Mouse (Mus musculus) layer of hippocampus, adult 11-12 months (tissue): ENCODE measurements around the gene Bpifb6.
A peak's percentile ranks its signal among the peaks of the same experiment; 100 is the strongest.

ENCODE experiments used
- DNase-seq: peaks from one replicate; pipeline ENCODE4 v3.0.0; 2022; ENCODE audit warnings: low spot score

The Bpifb6 gene

DNA sequence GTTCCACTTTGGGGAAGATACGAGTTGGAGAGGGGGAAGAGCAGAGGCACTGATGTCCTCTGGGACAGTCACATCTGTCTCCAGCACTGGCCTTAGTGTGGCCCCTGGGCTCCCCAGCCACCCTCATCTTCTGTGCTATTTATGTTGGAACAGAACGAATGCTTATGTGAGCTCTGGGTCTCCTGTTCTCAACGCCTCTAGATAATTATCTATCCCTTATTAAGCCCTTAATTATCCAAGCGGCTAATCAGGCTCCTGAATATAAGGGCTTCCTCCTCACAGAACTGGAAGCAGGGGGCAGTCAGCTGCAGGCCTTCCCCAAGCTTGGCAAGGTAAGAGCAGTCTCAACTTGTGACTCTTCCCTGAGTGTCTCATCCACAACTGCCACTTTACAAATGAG is at the start of gene Bpifb6:
Gene Bpifb6 (plus strand): TSS at position 301 of the 400 bp plus-strand sequence.
- no peak for DNase-seq

DNA sequence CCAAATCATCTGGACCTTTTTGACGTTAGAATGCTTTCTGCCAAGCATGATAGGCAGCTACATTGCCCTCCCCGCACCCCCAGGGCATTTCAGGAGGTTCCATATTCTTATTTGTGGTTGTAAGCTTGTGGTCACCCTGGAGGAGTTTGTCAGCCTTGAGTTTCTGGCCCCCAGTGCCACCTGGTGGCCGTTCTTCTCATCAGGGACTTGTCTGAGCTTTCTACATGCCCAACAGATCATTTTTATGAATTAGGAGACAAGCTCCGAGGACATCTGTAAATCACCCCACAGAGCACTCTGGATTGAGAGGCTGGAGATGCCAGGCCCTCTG is 49.2 kb upstream of the Bpifb6 start:
- peak; percentile 71 for DNase-seq

- DNase-seq: no peak
Measured at GRCm38 (mm10) chr2:153853544-153853943, 46.6 kb upstream of the Bpifb6 start.

- no peak for DNase-seq
Measured at GRCm38 (mm10) chr2:153859581-153859980, 40.6 kb upstream of the Bpifb6 start.

DNA sequence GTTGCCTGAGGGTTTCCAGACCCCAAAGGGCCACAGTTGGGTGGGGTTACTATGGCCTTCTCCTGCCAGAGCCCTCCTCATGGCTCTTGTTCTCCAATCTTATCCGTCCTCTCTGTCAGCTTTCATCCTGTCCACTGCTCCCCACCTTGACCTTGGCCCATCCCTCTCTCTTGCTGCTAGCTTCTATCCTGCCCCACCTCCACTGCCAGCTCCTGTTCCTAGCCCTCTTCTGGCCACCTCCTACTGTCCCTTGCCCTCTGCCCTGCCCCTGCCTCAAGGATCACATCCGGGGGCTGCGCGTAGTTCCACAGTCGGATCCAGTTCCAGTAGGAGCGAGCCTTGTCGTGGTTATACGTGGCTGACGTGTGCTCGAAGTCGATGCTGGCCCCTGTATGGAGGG is 39.9 kb upstream of the Bpifb6 start:
- DNase-seq: no peak

- DNase-seq: no peak
Measured at GRCm38 (mm10) chr2:153860715-153861114, 39.5 kb upstream of the Bpifb6 start.

DNA sequence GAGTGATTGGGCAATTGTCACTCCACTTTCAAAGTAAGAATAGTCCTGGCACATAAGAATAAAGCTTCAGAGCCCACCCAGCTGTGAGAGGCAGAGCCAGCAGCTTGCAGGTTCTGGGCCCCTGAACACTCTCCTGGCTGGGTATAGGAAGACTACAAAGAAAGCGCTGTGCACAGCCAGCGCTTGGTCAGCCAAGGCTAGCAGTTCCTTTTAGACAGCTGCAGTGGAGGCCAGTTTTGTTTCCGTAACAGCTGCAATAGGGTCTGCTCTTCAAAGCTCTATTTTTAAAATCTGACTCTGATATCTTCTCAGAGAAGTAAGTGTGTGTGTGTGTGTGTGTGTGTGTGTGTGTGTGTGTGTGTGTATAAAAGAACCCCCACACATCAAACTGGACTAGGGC is 38.2 kb upstream of the Bpifb6 start:
- DNase-seq: no peak

GRCm38 (mm10) chr2:153870984-153871383 is 29.2 kb upstream of the Bpifb6 start, which contains the start of gene Sun5:
TSS of gene Sun5 (minus strand) at chr2:153871084.
- DNase-seq: no peak

DNA sequence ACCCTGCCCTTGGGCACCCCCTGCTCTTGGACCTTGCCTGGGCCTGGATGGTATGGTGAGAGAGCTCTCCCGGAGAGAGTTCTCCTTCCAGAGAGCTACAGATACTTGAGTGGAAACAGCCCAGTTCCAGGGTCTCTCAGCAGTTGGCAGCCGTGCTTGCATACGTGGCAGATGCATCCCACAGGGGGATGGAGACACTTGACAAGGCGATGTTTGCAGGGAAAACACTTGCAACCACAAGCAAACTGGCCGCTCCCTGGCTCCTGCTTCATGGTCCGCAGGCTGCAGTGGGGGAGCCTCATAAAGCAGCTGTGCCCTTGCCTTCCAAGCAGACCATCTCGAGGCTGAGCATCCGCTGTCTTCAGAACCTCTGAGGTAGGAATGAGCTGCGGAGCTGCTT is 25.4 kb upstream of the Bpifb6 start, which contains the start of gene Bpifb2:
Gene Bpifb2 (plus strand): TSS at position 301 of the 400 bp plus-strand sequence.
- DNase-seq: no peak

DNA sequence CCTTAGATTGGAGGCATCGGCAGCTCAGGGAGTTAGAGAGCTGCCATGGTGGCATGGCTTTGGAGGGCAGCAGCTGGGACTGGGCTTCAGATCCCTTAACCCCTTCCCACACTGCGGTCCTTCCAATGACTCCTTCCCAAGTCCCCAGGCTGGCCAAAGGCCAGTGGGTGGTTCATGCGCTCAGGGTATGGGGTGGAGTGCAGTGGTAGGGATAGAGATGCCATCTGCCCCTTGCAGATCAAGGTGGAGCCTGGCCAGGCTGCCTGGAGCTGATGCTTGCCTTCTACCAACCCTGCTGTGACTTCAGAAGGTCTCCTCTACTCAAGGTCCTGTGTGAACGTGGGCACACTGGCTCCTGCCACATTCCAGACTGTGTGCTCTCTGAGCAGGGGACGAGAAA is 1.1 kb upstream of the Bpifb6 start:
- DNase-seq: no peak

DNA sequence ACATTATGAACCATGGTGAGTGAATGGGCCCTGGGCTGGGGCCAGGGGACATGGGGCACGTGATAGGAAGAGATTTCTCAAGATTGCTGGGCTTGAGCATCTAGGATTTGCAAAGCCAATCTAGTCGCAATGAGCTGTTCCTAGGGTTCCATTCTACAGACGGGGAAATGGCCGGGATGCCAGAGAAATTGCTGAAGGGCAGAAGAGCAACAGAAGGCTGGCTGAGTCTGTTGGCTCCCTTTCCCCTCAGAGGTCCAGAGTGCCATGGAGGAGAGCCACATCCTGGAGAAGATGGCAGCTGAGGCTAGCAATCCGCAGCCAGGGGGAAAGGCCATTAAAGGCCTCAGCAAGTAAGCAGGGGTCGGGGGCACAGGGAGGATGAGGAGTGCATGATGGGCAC is 2.5 kb downstream of the Bpifb6 start:
- DNase-seq: no peak

DNA sequence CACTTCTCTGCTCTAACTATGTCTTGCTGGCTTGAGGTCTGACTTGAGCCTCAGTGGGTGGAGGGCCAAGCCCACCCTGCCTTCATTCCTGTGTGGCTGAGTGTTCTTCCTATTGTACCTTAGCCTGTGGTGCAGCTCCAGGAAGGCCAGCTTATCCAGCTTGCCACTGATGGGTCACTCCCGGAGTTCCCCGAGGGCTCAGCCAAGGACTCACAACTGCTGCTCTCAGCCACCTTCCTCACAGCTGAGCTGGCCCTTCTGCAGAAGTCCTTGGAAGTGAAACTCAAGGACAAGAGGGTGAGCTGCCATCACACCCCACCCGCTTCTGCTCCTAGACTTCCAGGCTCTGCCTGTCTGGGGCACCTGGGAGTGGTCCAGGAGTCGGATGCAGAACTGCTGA is 6.4 kb downstream of the Bpifb6 start:
- DNase-seq: no peak

GRCm38 (mm10) chr2:153914151-153914550 is 14.0 kb downstream of the Bpifb6 start:
- peak; percentile 32 for DNase-seq

DNA sequence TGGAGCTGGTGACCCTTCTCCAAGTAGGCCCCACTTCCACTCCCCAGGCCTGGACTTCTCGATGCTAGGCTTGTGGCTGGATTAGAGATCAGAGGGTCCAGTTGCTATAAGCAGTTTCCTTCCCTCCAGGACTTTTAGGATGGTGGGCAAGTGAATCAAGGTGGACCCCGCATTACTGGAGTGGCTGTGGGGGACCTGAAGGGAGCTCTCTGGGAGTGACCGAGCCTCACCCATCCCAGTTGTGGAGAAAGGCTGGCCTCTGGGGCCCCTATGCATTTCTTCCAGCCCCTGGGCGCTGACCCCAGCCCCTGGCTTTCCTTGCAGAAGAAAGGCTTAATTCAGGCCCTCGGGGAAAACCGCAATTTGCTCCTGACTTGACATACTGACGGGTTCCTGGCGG is 17.7 kb downstream of the Bpifb6 start, which contains the start of gene Bpifb3:
Gene Bpifb3 (plus strand): TSS at position 301 of the 400 bp plus-strand sequence.
- no peak for DNase-seq

- DNase-seq: peak; percentile 13
Measured at GRCm38 (mm10) chr2:153921246-153921645, 21.1 kb downstream of the Bpifb6 start.

DNA sequence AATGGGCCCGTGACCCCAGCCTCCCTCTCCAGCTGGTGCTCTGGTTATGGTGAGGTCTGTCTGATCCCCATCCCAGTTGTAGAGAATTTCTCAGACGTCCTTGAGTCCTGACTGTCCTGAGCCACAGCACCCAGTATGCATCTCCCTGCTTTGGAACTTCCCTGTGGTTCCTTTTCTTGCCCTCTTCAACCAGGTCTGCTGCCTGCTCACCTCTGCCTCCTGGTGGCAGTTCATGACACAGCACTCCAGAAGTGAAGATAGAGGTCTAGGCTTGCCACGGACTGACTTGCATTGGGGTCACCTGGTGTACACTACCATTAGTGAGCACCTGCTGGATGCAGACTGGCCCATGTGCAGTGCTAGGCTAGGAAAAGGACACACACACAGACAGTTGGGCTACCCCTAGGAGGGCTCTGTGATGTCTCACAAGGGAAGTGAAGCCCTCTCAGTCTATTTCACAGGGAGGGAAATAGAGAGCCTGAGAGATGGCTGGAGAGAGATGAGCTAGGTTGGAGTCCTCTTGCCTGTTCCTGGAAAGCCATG is 29.8 kb downstream of the Bpifb6 start:
- peak; percentile 37 for DNase-seq

DNA sequence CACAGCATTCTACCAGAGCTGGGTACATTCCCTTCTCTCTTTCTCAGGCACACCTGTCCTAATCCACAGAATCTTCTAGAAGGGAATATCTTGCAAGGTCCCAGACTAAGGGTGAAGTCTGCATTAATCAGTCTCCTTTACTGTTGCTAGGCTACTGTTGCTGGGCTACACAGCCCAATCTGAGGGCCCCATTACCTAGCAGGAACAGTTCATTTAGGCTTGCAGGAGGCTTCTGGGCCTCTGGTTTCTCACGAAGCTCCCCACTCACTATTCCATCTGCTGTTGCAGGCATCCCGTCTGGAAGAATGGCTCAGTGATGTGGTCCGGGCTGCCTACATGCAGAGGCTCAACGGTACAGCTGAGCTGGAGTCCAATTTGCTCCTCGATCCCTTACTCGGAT is 30.9 kb downstream of the Bpifb6 start:
- peak; percentile 7 for DNase-seq

- DNase-seq: no peak
Measured at GRCm38 (mm10) chr2:153933311-153933710, 33.1 kb downstream of the Bpifb6 start.

- no peak for DNase-seq
Measured at GRCm38 (mm10) chr2:153935348-153935747, 35.2 kb downstream of the Bpifb6 start.

- no peak for DNase-seq
Measured at GRCm38 (mm10) chr2:153937843-153938242, 37.7 kb downstream of the Bpifb6 start, which contains the start of gene Bpifb4. TSS of gene Bpifb4 (plus strand) at chr2:153938212.

GRCm38 (mm10) chr2:153943537-153943936 is 43.3 kb downstream of the Bpifb6 start:
- peak; percentile 76 for DNase-seq

DNA sequence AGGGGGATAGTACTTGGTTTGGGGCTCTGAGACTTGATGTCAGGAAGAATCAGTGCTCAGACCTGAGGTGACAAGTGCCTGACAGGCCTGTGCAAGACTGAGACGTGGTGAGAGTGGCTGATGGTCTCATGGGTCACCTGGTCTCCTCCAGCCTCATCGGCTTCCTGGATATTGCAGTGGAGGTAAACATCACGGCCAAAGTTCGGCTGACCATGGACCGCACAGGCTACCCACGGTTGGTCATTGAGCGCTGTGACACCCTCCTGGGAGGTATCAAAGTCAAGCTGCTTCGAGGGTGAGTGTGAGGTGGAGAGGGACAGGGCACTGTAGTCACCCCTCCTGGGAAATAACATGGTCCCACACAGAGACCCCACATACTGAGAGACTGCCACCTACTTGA is 44.4 kb downstream of the Bpifb6 start:
- no peak for DNase-seq

GRCm38 (mm10) chr2:153952897-153953296 is 52.7 kb downstream of the Bpifb6 start:
- DNase-seq: peak; percentile 83

DNA sequence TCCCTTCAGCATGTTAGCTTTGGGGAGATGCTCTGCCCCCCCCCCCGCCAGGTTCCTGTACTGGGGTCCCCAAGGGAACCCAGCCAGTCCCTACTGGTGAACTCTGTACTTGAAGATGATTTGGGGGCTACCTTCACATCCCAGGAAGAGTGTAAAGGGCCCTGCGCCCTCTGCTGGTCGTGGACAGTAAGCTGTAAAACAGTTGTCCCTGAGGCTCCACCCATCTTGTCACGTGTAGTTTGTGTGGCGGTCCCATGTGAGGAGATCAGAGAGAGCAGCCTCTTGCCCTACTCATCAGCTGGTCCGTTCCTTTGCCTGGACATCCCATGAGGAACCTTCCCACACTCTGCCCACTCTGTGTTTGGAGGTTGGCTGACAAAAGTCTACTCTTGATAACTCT is 53.6 kb downstream of the Bpifb6 start:
- peak; percentile 26 for DNase-seq
